19 mouse cellular contexts compared by ENCODE assay signal in the genomic region with DNA sequence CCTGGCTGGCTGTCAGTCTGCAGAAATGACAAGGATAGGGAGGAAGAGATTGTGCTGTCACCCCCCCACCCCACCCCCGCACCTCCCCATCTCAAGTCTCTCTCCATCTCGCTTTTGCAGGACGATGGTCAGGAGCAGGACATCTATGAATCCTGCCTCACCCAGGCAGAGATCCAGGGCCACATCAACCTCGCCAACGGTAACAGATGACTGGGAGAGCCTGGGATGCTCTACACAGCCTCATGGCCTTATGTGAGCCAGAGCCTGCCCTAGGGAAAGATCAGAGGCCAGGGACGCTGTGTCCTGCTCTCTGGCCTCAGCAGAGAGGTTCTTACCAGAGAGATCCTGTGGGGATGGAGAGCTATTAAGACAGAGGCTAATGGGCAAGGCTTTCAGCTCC. TPM values are rescaled to one million over a fixed set of nuclear protein-coding genes. Genes with fewer than 3 reads are reported as not detected.
DNase-seq lines count a peak whose midpoint lies in the region; ATAC-seq lines count a peak whose summit lies in the region.
"Had no signal": no experiment of that assay in that cellular context is flagged by ENCODE, and none has a peak within 500 bp of the region (broad histone marks: within the 10 kb centered on the region; RNA-seq: fewer than 3 reads in every experiment).

No protein-coding gene starts in this region.

- H3K4me1 ChIP-seq in embryonic facial prominence, embryonic 12.5 days = no peaks in the 10 kb centered on the region
- no peaks in the 10 kb centered on the region for H3K4me1 ChIP-seq in embryonic facial prominence, embryonic 10.5 days
- no peaks in the 10 kb centered on the region for H3K4me1 ChIP-seq in hindbrain, embryonic 12.5 days
- no peaks in the 10 kb centered on the region for H3K4me1 ChIP-seq in hindbrain, embryonic 10.5 days (replicated peaks)
- H3K4me1 ChIP-seq in liver, embryonic 12.5 days = no peaks in the 10 kb centered on the region
- H3K4me1 ChIP-seq: forebrain, embryonic 13.5 days; forebrain, embryonic 15.5 days had no signal

- no peak overlapping the region for H3K4me3 ChIP-seq in embryonic facial prominence, embryonic 12.5 days
- no peak overlapping the region for H3K4me3 ChIP-seq in embryonic facial prominence, embryonic 10.5 days
- H3K4me3 ChIP-seq in hindbrain, embryonic 12.5 days = no peak overlapping the region
- no peak overlapping the region for H3K4me3 ChIP-seq in hindbrain, embryonic 10.5 days
- H3K4me3 ChIP-seq in liver, embryonic 12.5 days = no peak overlapping the region
- H3K4me3 ChIP-seq: forebrain, embryonic 13.5 days; forebrain, embryonic 15.5 days had no signal

- WGBS in embryonic facial prominence, embryonic 12.5 days = 94% methylated on average over 6 of the region's 6 CpGs
- 92% methylated on average over 6 of the region's 6 CpGs for WGBS in embryonic facial prominence, embryonic 10.5 days
- WGBS in hindbrain, embryonic 12.5 days = 93% methylated on average over 6 of the region's 6 CpGs
- WGBS in hindbrain, embryonic 10.5 days = 93% methylated on average over 6 of the region's 6 CpGs
- WGBS in liver, embryonic 12.5 days (ENCODE audit: insufficient replicate concordance) = 87% methylated on average over 6 of the region's 6 CpGs

- H3K27ac ChIP-seq in embryonic facial prominence, embryonic 12.5 days = no peak overlapping the region
- no peak overlapping the region for H3K27ac ChIP-seq in embryonic facial prominence, embryonic 10.5 days (replicated peaks)
- H3K27ac ChIP-seq in hindbrain, embryonic 12.5 days = no peak overlapping the region
- H3K27ac ChIP-seq in hindbrain, embryonic 10.5 days = no peak overlapping the region
- no peak overlapping the region for H3K27ac ChIP-seq in liver, embryonic 12.5 days
- H3K27ac ChIP-seq: forebrain, embryonic 13.5 days; forebrain, embryonic 15.5 days had no signal

- H3K36me3 ChIP-seq in embryonic facial prominence, embryonic 12.5 days = peaks cover 78% of the 10 kb centered on the region
- H3K36me3 ChIP-seq in embryonic facial prominence, embryonic 10.5 days (replicated peaks) = peaks cover 99% of the 10 kb centered on the region
- peaks cover 32% of the 10 kb centered on the region for H3K36me3 ChIP-seq in hindbrain, embryonic 12.5 days
- H3K36me3 ChIP-seq in hindbrain, embryonic 10.5 days = peaks cover 91% of the 10 kb centered on the region
- H3K36me3 ChIP-seq in liver, embryonic 12.5 days = peaks cover 89% of the 10 kb centered on the region

- no peaks in the 10 kb centered on the region for H3K9me3 ChIP-seq in embryonic facial prominence, embryonic 12.5 days
- no peaks in the 10 kb centered on the region for H3K9me3 ChIP-seq in embryonic facial prominence, embryonic 10.5 days
- no peaks in the 10 kb centered on the region for H3K9me3 ChIP-seq in hindbrain, embryonic 12.5 days (replicated peaks)
- H3K9me3 ChIP-seq in hindbrain, embryonic 10.5 days = no peaks in the 10 kb centered on the region
- H3K9me3 ChIP-seq in liver, embryonic 12.5 days (replicated peaks) = no peaks in the 10 kb centered on the region
- H3K9me3 ChIP-seq: forebrain, embryonic 13.5 days; forebrain, embryonic 15.5 days had no signal

- H3K4me2 ChIP-seq in embryonic facial prominence, embryonic 12.5 days (replicated peaks) = no peak overlapping the region
- H3K4me2 ChIP-seq in hindbrain, embryonic 12.5 days (replicated peaks) = no peak overlapping the region
- no peak overlapping the region for H3K4me2 ChIP-seq in liver, embryonic 12.5 days
- H3K4me2 ChIP-seq: forebrain, embryonic 13.5 days; forebrain, embryonic 15.5 days had no signal

- H3K27me3 ChIP-seq in embryonic facial prominence, embryonic 12.5 days = no peaks in the 10 kb centered on the region
- H3K27me3 ChIP-seq in embryonic facial prominence, embryonic 10.5 days (replicated peaks; ENCODE audit: low read depth, poor library complexity, severe bottlenecking) = no peaks in the 10 kb centered on the region
- H3K27me3 ChIP-seq in hindbrain, embryonic 12.5 days = no peaks in the 10 kb centered on the region
- H3K27me3 ChIP-seq in hindbrain, embryonic 10.5 days (ENCODE audit: insufficient read depth, poor library complexity, severe bottlenecking) = no peaks in the 10 kb centered on the region
- no peaks in the 10 kb centered on the region for H3K27me3 ChIP-seq in liver, embryonic 12.5 days (replicated peaks)
- H3K27me3 ChIP-seq: forebrain, embryonic 13.5 days; forebrain, embryonic 15.5 days had no signal

- no peak for ATAC-seq in cerebellum, adult (ENCODE audit: insufficient number of reproducible peaks, low FRiP score, low TSS enrichment)
- no peak for ATAC-seq in embryonic facial prominence, embryonic 12.5 days (ENCODE audit: insufficient number of reproducible peaks, insufficient read depth, low FRiP score, low TSS enrichment)
- ATAC-seq in hindbrain, embryonic 12.5 days (ENCODE audit: low FRiP score) = no peak
- no peak for ATAC-seq in liver, embryonic 12.5 days
- ATAC-seq: forebrain, embryonic 13.5 days; forebrain, embryonic 15.5 days; forebrain, postnatal 0 days had no signal

- peak; percentile 36 for DNase-seq in cerebellum, adult 9-10 months
- DNase-seq in embryonic facial prominence, embryonic 10.5 days (ENCODE audit: low spot score) = no peak
- no peak for DNase-seq in hindbrain, embryonic 10.5 days (ENCODE audit: low spot score)
- DNase-seq in brain, adult 2 months (ENCODE audit: low read depth, low spot score) = peak; percentile 25
- DNase-seq: adrenal gland, adult 2 months; adrenal gland, postnatal 10 days; adrenal gland, postnatal 25 days; cerebellum, adult 11 months; forebrain, postnatal 0 days had no signal

- H3K9ac ChIP-seq in embryonic facial prominence, embryonic 12.5 days = 0 out of 2 replicates have a peak overlapping the region, but pooled peaks have one; percentile 15
- peak overlapping the region; percentile 18; the same call in 1 of the 2 replicates for H3K9ac ChIP-seq in hindbrain, embryonic 12.5 days
- H3K9ac ChIP-seq in liver, embryonic 12.5 days = no peak overlapping the region
- H3K9ac ChIP-seq: forebrain, embryonic 13.5 days; forebrain, embryonic 15.5 days; forebrain, postnatal 0 days had no signal

RNA-seq across cellular contexts. Expression of a gene that starts 8.8 kb away (rescaled TPM):
- 24.4 and 25.8 TPM in 2 replicates for polyA plus RNA-seq in embryonic facial prominence, embryonic 12.5 days (2016; fragmentation: Nextera tagmentation; extraction: Ambion mirVana)
- 27.3 and 28.2 TPM in 2 replicates for polyA plus RNA-seq in embryonic facial prominence, embryonic 10.5 days (2016; fragmentation: Nextera tagmentation; extraction: Ambion mirVana)
- 14.7 and 14.9 TPM in 2 replicates for polyA plus RNA-seq in hindbrain, embryonic 12.5 days (2016; fragmentation: Nextera tagmentation; extraction: Ambion mirVana)
- polyA plus RNA-seq in hindbrain, embryonic 10.5 days (2016; fragmentation: Nextera tagmentation; extraction: Ambion mirVana) = 19.5 and 24.3 TPM in 2 replicates
- 11.2 and 11.8 TPM in 2 replicates for polyA plus RNA-seq in liver, embryonic 12.5 days (2016; fragmentation: Nextera tagmentation; extraction: Ambion mirVana)

RNA-seq across cellular contexts. Expression of a gene that starts 12.5 kb away (rescaled TPM):
- polyA plus RNA-seq in embryonic facial prominence, embryonic 12.5 days (2016; fragmentation: Nextera tagmentation; extraction: Ambion mirVana) = 0.32 and 0.46 TPM in 2 replicates
- polyA plus RNA-seq in embryonic facial prominence, embryonic 10.5 days (2016; fragmentation: Nextera tagmentation; extraction: Ambion mirVana) = 0.09 and 0.24 TPM in 2 replicates
- polyA plus RNA-seq in hindbrain, embryonic 12.5 days (2016; fragmentation: Nextera tagmentation; extraction: Ambion mirVana) = 0.36 TPM in 1 of 2 replicates, not detected in the other
- 0.09 TPM in 1 of 2 replicates, not detected in the other for polyA plus RNA-seq in hindbrain, embryonic 10.5 days (2016; fragmentation: Nextera tagmentation; extraction: Ambion mirVana)
- polyA plus RNA-seq in liver, embryonic 12.5 days (2016; fragmentation: Nextera tagmentation; extraction: Ambion mirVana) = not detected in 2 replicates
- polyA plus RNA-seq: adrenal gland, adult 2 months; C2C12; cerebellum, adult 2 months; cortical plate, adult 2 months; forebrain, embryonic 11.5 days; forebrain, embryonic 13.5 days; forebrain, embryonic 15.5 days; forebrain, postnatal 0 days had no signal

RNA-seq across cellular contexts. Expression of a gene that starts 32.3 kb away (rescaled TPM):
- polyA plus RNA-seq in embryonic facial prominence, embryonic 12.5 days (2016; fragmentation: Nextera tagmentation; extraction: Ambion mirVana) = 183 and 187 TPM in 2 replicates
- polyA plus RNA-seq in embryonic facial prominence, embryonic 10.5 days (2016; fragmentation: Nextera tagmentation; extraction: Ambion mirVana) = 126 and 145 TPM in 2 replicates
- 135 and 137 TPM in 2 replicates for polyA plus RNA-seq in hindbrain, embryonic 12.5 days (2016; fragmentation: Nextera tagmentation; extraction: Ambion mirVana)
- polyA plus RNA-seq in hindbrain, embryonic 10.5 days (2016; fragmentation: Nextera tagmentation; extraction: Ambion mirVana) = 125 and 142 TPM in 2 replicates
- polyA plus RNA-seq in liver, embryonic 12.5 days (2016; fragmentation: Nextera tagmentation; extraction: Ambion mirVana) = 72.1 TPM in 2 replicates

RNA-seq across cellular contexts. Expression of a gene that starts 47.7 kb away (rescaled TPM):
- polyA plus RNA-seq in embryonic facial prominence, embryonic 12.5 days (2016; fragmentation: Nextera tagmentation; extraction: Ambion mirVana) = 32.7 and 34.6 TPM in 2 replicates
- 52.2 and 52.4 TPM in 2 replicates for polyA plus RNA-seq in embryonic facial prominence, embryonic 10.5 days (2016; fragmentation: Nextera tagmentation; extraction: Ambion mirVana)
- polyA plus RNA-seq in hindbrain, embryonic 12.5 days (2016; fragmentation: Nextera tagmentation; extraction: Ambion mirVana) = 28.0 and 28.3 TPM in 2 replicates
- 34.2 and 49.2 TPM in 2 replicates for polyA plus RNA-seq in hindbrain, embryonic 10.5 days (2016; fragmentation: Nextera tagmentation; extraction: Ambion mirVana)
- 41.4 and 44.0 TPM in 2 replicates for polyA plus RNA-seq in liver, embryonic 12.5 days (2016; fragmentation: Nextera tagmentation; extraction: Ambion mirVana)

RNA-seq across cellular contexts. Expression of a gene that starts 51.6 kb away (rescaled TPM):
- 16.9 and 17.7 TPM in 2 replicates for polyA plus RNA-seq in embryonic facial prominence, embryonic 12.5 days (2016; fragmentation: Nextera tagmentation; extraction: Ambion mirVana)
- polyA plus RNA-seq in embryonic facial prominence, embryonic 10.5 days (2016; fragmentation: Nextera tagmentation; extraction: Ambion mirVana) = 11.1 and 12.1 TPM in 2 replicates
- 17.7 and 20.7 TPM in 2 replicates for polyA plus RNA-seq in hindbrain, embryonic 12.5 days (2016; fragmentation: Nextera tagmentation; extraction: Ambion mirVana)
- polyA plus RNA-seq in hindbrain, embryonic 10.5 days (2016; fragmentation: Nextera tagmentation; extraction: Ambion mirVana) = 10.2 and 15.1 TPM in 2 replicates
- 12.1 and 13.6 TPM in 2 replicates for polyA plus RNA-seq in liver, embryonic 12.5 days (2016; fragmentation: Nextera tagmentation; extraction: Ambion mirVana)

Comparison
In these comparisons a context has a peak if more than half of its experiments do, and no peak if none do; other contexts are left out.
1. DNase-seq: peak in cerebellum, adult 9-10 months (single experiment) and brain, adult 2 months (single experiment); none in embryonic facial prominence, embryonic 10.5 days (single experiment) and hindbrain, embryonic 10.5 days (single experiment).